Mouse (Mus musculus) ES-Bruce4 (cell line): ENCODE results near the gene Hist3h2ba.

ENCODE experiments used
- CTCF ChIP-seq: IDR thresholded peaks from one replicate; pipeline ENCODE4 v1.8.1; 2011; ENCODE audit warnings: low read depth, low read length
- POLR2A ChIP-seq: IDR thresholded peaks from one replicate; pipeline ENCODE4 v1.8.1; 2011; ENCODE audit warnings: low read length; ENCODE audit not compliant: insufficient read depth

GRCm38 (mm10) chr11:58927053-58927452 is 21.7 kb upstream of the Hist3h2ba start:
- TF ChIP-seq CTCF, result no peak
- TF ChIP-seq POLR2A, result no peak
